Mouse (Mus musculus) myocyte (in vitro differentiated cells): ENCODE measurements around the gene Ciapin1. TPM values are rescaled to one million over a fixed set of nuclear protein-coding genes. Genes with fewer than 3 reads are reported as not detected.

Experiments
- H3K27me3 ChIP-seq: one replicate; pipeline ENCODE4 v1.6.1; 2011; ENCODE audit not compliant: control insufficient read depth, insufficient read depth, insufficient read length
- H3K36me3 ChIP-seq: one replicate; pipeline ENCODE4 v1.6.1; 2011; ENCODE audit not compliant: control insufficient read depth, insufficient read depth
- H3K4me2 ChIP-seq: one replicate; pipeline ENCODE4 v1.6.1; 2011; ENCODE audit warnings: low read depth, control low read depth
- H3K4me3 ChIP-seq: one replicate; pipeline ENCODE4 v1.5.1; 2011; ENCODE audit warnings: mild to moderate bottlenecking, control low read depth, moderate library complexity
- H3K79me2 ChIP-seq: one replicate; pipeline ENCODE4 v1.6.1; 2011; ENCODE audit not compliant: control insufficient read depth, insufficient read depth
- H3ac ChIP-seq: one replicate; pipeline ENCODE4 v1.6.1; 2011; ENCODE audit not compliant: control insufficient read depth, insufficient read length
- CEBPB ChIP-seq: IDR thresholded peaks from 2 replicates; pipeline ENCODE4 v1.6.1; 2011; ENCODE audit warnings: mild to moderate bottlenecking, moderate library complexity; ENCODE audit not compliant: poor library complexity, insufficient read depth, severe bottlenecking
- E2F4 ChIP-seq: IDR thresholded peaks from one replicate; pipeline ENCODE4 v1.6.1; 2011; ENCODE audit warnings: mild to moderate bottlenecking, control low read depth, moderate library complexity; ENCODE audit not compliant: insufficient read depth
- MAX ChIP-seq: IDR thresholded peaks from one replicate; pipeline ENCODE4 v1.6.1; 2011; ENCODE audit warnings: low read depth, mild to moderate bottlenecking, control low read depth
- MYOD1 ChIP-seq, 3 experiments: IDR thresholded peaks; one replicate each; pipeline ENCODE4 v1.6.1; 2011; ENCODE audit warnings: control low read depth in 2 of 3, low read depth in 2 of 3, mild to moderate bottlenecking in 2 of 3, moderate library complexity in 1 of 3; ENCODE audit not compliant: insufficient read length in 2 of 3, control insufficient read depth in 1 of 3
- MYOG ChIP-seq, 3 experiments: IDR thresholded peaks; one replicate each; pipeline ENCODE4 v1.6.1; 2011; ENCODE audit warnings: control low read depth in 2 of 3, low read depth in 2 of 3, mild to moderate bottlenecking in 2 of 3; ENCODE audit not compliant: insufficient read length in 2 of 3, control insufficient read depth in 1 of 3, insufficient read depth in 1 of 3
- POLR2A ChIP-seq: IDR thresholded peaks from one replicate; pipeline ENCODE4 v1.6.1; 2011; ENCODE audit warnings: low read depth, mild to moderate bottlenecking, control low read depth, moderate library complexity; ENCODE audit not compliant: insufficient read length
- POLR2AphosphoS2 ChIP-seq: IDR thresholded peaks from one replicate; pipeline ENCODE4 v1.6.1; 2011; ENCODE audit warnings: low read depth, control low read depth; ENCODE audit not compliant: insufficient read length
- REST ChIP-seq: IDR thresholded peaks from one replicate; pipeline ENCODE4 v1.6.1; 2011; ENCODE audit warnings: mild to moderate bottlenecking, control low read depth, moderate library complexity; ENCODE audit not compliant: insufficient read depth, insufficient read length
- SRF ChIP-seq: IDR thresholded peaks from one replicate; pipeline ENCODE4 v1.6.1; 2011; ENCODE audit warnings: low read depth; ENCODE audit not compliant: control insufficient read depth, insufficient read length
- TCF12 ChIP-seq: IDR thresholded peaks from one replicate; pipeline ENCODE4 v1.6.1; 2011; ENCODE audit warnings: mild to moderate bottlenecking, control low read depth; ENCODE audit not compliant: poor library complexity, insufficient read depth, severe bottlenecking
- TCF3 ChIP-seq: IDR thresholded peaks from one replicate; pipeline ENCODE4 v1.6.1; 2011; ENCODE audit warnings: low read depth, control low read depth; ENCODE audit not compliant: insufficient read length
- USF1 ChIP-seq: IDR thresholded peaks from one replicate; pipeline ENCODE4 v1.6.1; 2011; ENCODE audit warnings: low read depth, mild to moderate bottlenecking, control low read depth, moderate library complexity
- polyA plus RNA-seq: library from polyadenylated mRNA; unstranded; fragments of >200 nt; fragmentation: generic; extraction: Trizol; gene quantifications from one replicate; pipeline ENCODE4 v1.2.1, GENCODE M21; 2012; ENCODE audit warnings: missing spikeins

Ciapin1 gene
- polyA plus RNA-seq, 1 experiment = 74.9 TPM

- Histone ChIP-seq H3K4me2 (peak overlapping the region; percentile 4), H3K27me3 (no peaks in the 10 kb centered on the region), H3K36me3 (no peaks in the 10 kb centered on the region), H3K4me3 (no peak overlapping the region), H3ac (no peak overlapping the region), H3K79me2 (no peaks in the 10 kb centered on the region)
- TF ChIP-seq POLR2A = no peak
- no peak for TF ChIP-seq USF1
- TF ChIP-seq CEBPB = no peak
- TF ChIP-seq REST = no peak
- no peak for TF ChIP-seq MYOD1 (IDR thresholded peaks at IDR 0.05; ENCODE audit: control insufficient read depth in 1 of 3, insufficient read length in 2 of 3, low read depth in 2 of 3)
- no peak for TF ChIP-seq MYOG (IDR thresholded peaks at IDR 0.05; ENCODE audit: control insufficient read depth in 1 of 3, insufficient read depth in 1 of 3, insufficient read length in 2 of 3, low read depth in 2 of 3)
- TF ChIP-seq TCF3 = no peak
- TF ChIP-seq MAX = no peak
- no peak for TF ChIP-seq POLR2AphosphoS2
- TF ChIP-seq SRF = no peak
- no peak for TF ChIP-seq E2F4
- no peak for TF ChIP-seq TCF12
Measured at GRCm38 (mm10) chr8:94785247-94785985, 52.7 kb downstream of the Ciapin1 start.

- Histone ChIP-seq H3K36me3 (no peaks in the 10 kb centered on the region), H3K4me3 (no peak overlapping the region), H3ac (no peak overlapping the region), H3K4me2 (no peak overlapping the region), H3K79me2 (no peaks in the 10 kb centered on the region), H3K27me3 (no peaks in the 10 kb centered on the region)
- TF ChIP-seq TCF3 = no peak
Measured at GRCm38 (mm10) chr8:94783890-94784289, 54.3 kb downstream of the Ciapin1 start.

- H3K27me3 ChIP-seq = no peaks in the 10 kb centered on the region
- no peak for TF ChIP-seq CEBPB
Measured at GRCm38 (mm10) chr8:94781838-94782235, 56.3 kb downstream of the Ciapin1 start.

DNA sequence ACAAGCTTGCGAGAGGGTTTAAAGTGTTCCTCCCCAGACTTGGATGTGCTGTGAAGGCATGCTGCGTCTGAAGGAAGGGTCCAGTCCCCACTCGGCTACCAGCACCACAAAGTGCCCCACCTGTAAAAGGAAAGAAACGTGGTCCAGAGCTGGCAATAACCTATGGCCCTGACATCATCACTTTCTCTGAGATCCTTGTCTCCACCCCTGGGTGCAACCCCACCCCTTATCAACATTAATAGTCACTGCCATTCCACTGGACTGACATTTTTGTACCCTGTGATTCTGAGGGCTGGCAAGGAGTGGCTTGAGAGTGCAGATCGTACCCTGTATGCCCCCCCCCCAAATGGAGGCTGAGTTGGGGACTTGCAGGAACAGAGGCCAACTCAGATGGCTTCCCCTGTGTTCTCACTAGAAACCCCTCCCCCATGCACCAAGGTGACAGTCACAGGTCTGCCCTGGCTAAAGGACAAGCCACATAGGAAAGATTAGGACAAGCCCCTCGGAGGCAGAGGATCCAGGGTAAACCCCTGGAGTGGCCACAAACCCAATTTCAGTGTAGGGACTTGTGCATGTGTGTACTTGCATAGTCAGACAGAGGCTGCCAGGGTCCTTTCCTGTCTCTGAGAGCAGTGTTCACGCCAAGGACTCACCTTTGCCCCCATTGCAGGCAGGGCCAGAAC, 56.9 kb downstream of the Ciapin1 start:
- Histone ChIP-seq H3K4me3 (no peak overlapping the region), H3K27me3 (no peaks in the 10 kb centered on the region), H3K4me2 (no peak overlapping the region)

More at GRCm38 (mm10) chr8:94781838-94782235, 56.3 kb downstream of the Ciapin1 start:
- no peaks in the 10 kb centered on the region for H3K79me2 ChIP-seq
- no peak overlapping the region for H3K4me3 ChIP-seq
- H3K36me3 ChIP-seq = no peaks in the 10 kb centered on the region
- no peak overlapping the region for H3ac ChIP-seq
- H3K4me2 ChIP-seq = no peak overlapping the region

GRCm38 (mm10) chr8:94780491-94781154, 57.5 kb downstream of the Ciapin1 start:
- no peaks in the 10 kb centered on the region for H3K36me3 ChIP-seq
- no peak overlapping the region for H3K4me2 ChIP-seq
- no peaks in the 10 kb centered on the region for H3K27me3 ChIP-seq
- H3ac ChIP-seq = no peak overlapping the region
- no peaks in the 10 kb centered on the region for H3K79me2 ChIP-seq
- H3K4me3 ChIP-seq = no peak overlapping the region
- TF ChIP-seq POLR2AphosphoS2 (no peak), USF1 (no peak), REST (no peak), SRF (no peak), MYOD1 (IDR thresholded peaks at IDR 0.05; ENCODE audit: control insufficient read depth in 1 of 3, insufficient read length in 2 of 3, low read depth in 2 of 3) (no peak), TCF12 (no peak), E2F4 (no peak), TCF3 (no peak), MYOG (IDR thresholded peaks at IDR 0.05; ENCODE audit: control insufficient read depth in 1 of 3, insufficient read depth in 1 of 3, insufficient read length in 2 of 3, low read depth in 2 of 3) (no peak)

More for the DNA sequence above, 56.9 kb downstream of the Ciapin1 start:
- no peak for TF ChIP-seq CEBPB
- no peak for TF ChIP-seq REST
- no peak for TF ChIP-seq SRF
- no peak for TF ChIP-seq TCF12
- TF ChIP-seq TCF3 = no peak
- no peak for TF ChIP-seq POLR2AphosphoS2
- TF ChIP-seq USF1 = no peak
- TF ChIP-seq MAX = no peak
- no peak for TF ChIP-seq MYOD1 (IDR thresholded peaks at IDR 0.05; ENCODE audit: control insufficient read depth in 1 of 3, insufficient read length in 2 of 3, low read depth in 2 of 3)
- TF ChIP-seq POLR2A = no peak
- TF ChIP-seq MYOG (IDR thresholded peaks at IDR 0.05; ENCODE audit: control insufficient read depth in 1 of 3, insufficient read depth in 1 of 3, insufficient read length in 2 of 3, low read depth in 2 of 3) = no peak
- no peak for TF ChIP-seq E2F4
- Histone ChIP-seq H3ac (no peak overlapping the region), H3K36me3 (no peaks in the 10 kb centered on the region), H3K79me2 (no peaks in the 10 kb centered on the region)
